ENCODE assay signal across 17 mouse cellular contexts in the genomic region with DNA sequence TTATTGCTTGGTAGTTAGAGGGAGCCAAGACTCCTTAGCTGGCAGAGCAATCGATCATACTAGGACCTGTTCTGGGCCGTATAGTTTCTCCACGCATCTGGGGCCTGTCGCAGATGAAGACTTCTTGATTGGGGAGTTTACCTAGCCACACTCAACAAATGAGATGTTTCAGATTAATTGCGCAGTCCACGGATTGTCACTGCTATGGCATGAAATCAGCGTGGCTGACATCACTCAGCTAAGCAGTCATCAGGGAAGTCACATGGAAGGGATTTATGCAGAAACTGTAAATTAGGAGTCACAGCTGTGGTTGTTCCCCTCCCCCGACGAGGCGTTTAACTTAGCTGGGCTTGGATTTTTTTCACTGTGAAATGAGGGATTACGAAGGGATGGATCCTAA.
DNase-seq lines count a peak whose midpoint lies in the region; ATAC-seq and TF ChIP-seq lines count a peak whose summit lies in the region.
"Had no signal": no experiment of that assay in that cellular context is flagged by ENCODE, and none has a peak within 500 bp of the region (broad histone marks: within the 10 kb centered on the region; RNA-seq: fewer than 3 reads in every experiment).

No protein-coding gene starts in this region.

- 76% methylated on average over 11 of the region's 11 CpGs for WGBS in lung, embryonic 14.5 days
- WGBS in forebrain, embryonic 12.5 days = 73% methylated on average over 11 of the region's 11 CpGs
- WGBS in hindbrain, embryonic 12.5 days = 73% methylated on average over 11 of the region's 11 CpGs
- 60% methylated on average over 11 of the region's 11 CpGs for WGBS in midbrain, postnatal 0 days

- no peak for TF ChIP-seq CTCF in lung, embryonic 14.5 days (IDR thresholded peaks at IDR 0.05; ENCODE audit: low read depth)
- no peak for TF ChIP-seq CTCF in midbrain, postnatal 0 days (IDR thresholded peaks at IDR 0.05)

- H3K4me3 ChIP-seq in lung, embryonic 14.5 days (ENCODE audit: low read depth, low read length) = no peak overlapping the region
- no peak overlapping the region for H3K4me3 ChIP-seq in forebrain, embryonic 12.5 days (replicated peaks)
- H3K4me3 ChIP-seq in hindbrain, embryonic 12.5 days = no peak overlapping the region
- H3K4me3 ChIP-seq in midbrain, postnatal 0 days (ENCODE audit: low read depth, low read length) = no peak overlapping the region
- H3K4me3 ChIP-seq: heart, embryonic 10.5 days; layer of hippocampus, adult 2 months; liver, embryonic 13.5 days; myocyte had no signal

- H3K4me2 ChIP-seq in lung, embryonic 14.5 days = no peak overlapping the region
- H3K4me2 ChIP-seq in forebrain, embryonic 12.5 days = no peak overlapping the region
- no peak overlapping the region for H3K4me2 ChIP-seq in hindbrain, embryonic 12.5 days (replicated peaks)
- no peak overlapping the region for H3K4me2 ChIP-seq in midbrain, postnatal 0 days (ENCODE audit: low read depth, low read length, poor library complexity, severe bottlenecking)
- H3K4me2 ChIP-seq: liver, embryonic 13.5 days had no signal

- H3K4me1 ChIP-seq in lung, embryonic 14.5 days (ENCODE audit: insufficient read depth) = no peaks in the 10 kb centered on the region
- H3K4me1 ChIP-seq in forebrain, embryonic 12.5 days = peaks cover 12% of the 10 kb centered on the region
- H3K4me1 ChIP-seq in hindbrain, embryonic 12.5 days = peaks cover 13% of the 10 kb centered on the region
- no peaks in the 10 kb centered on the region for H3K4me1 ChIP-seq in midbrain, postnatal 0 days (ENCODE audit: insufficient read depth, low read length)
- H3K4me1 ChIP-seq: liver, embryonic 13.5 days had no signal

- no peak overlapping the region for H3K27ac ChIP-seq in lung, embryonic 14.5 days (ENCODE audit: low read depth)
- no peak overlapping the region for H3K27ac ChIP-seq in forebrain, embryonic 12.5 days
- H3K27ac ChIP-seq in hindbrain, embryonic 12.5 days = peak overlapping the region; percentile 52; the same call in 1 of the 2 replicates
- no peak overlapping the region for H3K27ac ChIP-seq in midbrain, postnatal 0 days (ENCODE audit: low read depth, low read length)
- H3K27ac ChIP-seq: heart, embryonic 10.5 days; layer of hippocampus, adult 2 months; liver, embryonic 13.5 days had no signal

- no peaks in the 10 kb centered on the region for H3K36me3 ChIP-seq in lung, embryonic 14.5 days (ENCODE audit: insufficient read depth)
- no peaks in the 10 kb centered on the region for H3K36me3 ChIP-seq in forebrain, embryonic 12.5 days (replicated peaks)
- H3K36me3 ChIP-seq in hindbrain, embryonic 12.5 days = no peaks in the 10 kb centered on the region
- H3K36me3 ChIP-seq in midbrain, postnatal 0 days (ENCODE audit: insufficient read depth, low read length) = no peaks in the 10 kb centered on the region
- H3K36me3 ChIP-seq: heart, embryonic 10.5 days; liver, embryonic 13.5 days had no signal

- ATAC-seq in lung, embryonic 14.5 days (ENCODE audit: insufficient read depth) = no peak
- ATAC-seq in forebrain, embryonic 12.5 days (ENCODE audit: low FRiP score) = peak; percentile 49; the same call in 1 of the 2 replicates
- ATAC-seq in hindbrain, embryonic 12.5 days (ENCODE audit: low FRiP score) = peak; percentile 72
- ATAC-seq in midbrain, postnatal 0 days (ENCODE audit: low FRiP score) = no peak

- no peak overlapping the region for H3K9ac ChIP-seq in lung, embryonic 14.5 days
- H3K9ac ChIP-seq in forebrain, embryonic 12.5 days = no peak overlapping the region
- no peak overlapping the region for H3K9ac ChIP-seq in hindbrain, embryonic 12.5 days
- H3K9ac ChIP-seq in midbrain, postnatal 0 days (replicated peaks; ENCODE audit: low read length, poor library complexity, severe bottlenecking) = no peak overlapping the region
- H3K9ac ChIP-seq: liver, embryonic 13.5 days had no signal

- H3K9me3 ChIP-seq in lung, embryonic 14.5 days (ENCODE audit: low read depth, low read length) = no peaks in the 10 kb centered on the region
- no peaks in the 10 kb centered on the region for H3K9me3 ChIP-seq in forebrain, embryonic 12.5 days
- no peaks in the 10 kb centered on the region for H3K9me3 ChIP-seq in hindbrain, embryonic 12.5 days (replicated peaks)
- H3K9me3 ChIP-seq in midbrain, postnatal 0 days (ENCODE audit: low read length) = no peaks in the 10 kb centered on the region
- H3K9me3 ChIP-seq: heart, embryonic 10.5 days; liver, embryonic 13.5 days had no signal

- no peaks in the 10 kb centered on the region for H3K27me3 ChIP-seq in lung, embryonic 14.5 days (ENCODE audit: insufficient read depth, low read length)
- H3K27me3 ChIP-seq in forebrain, embryonic 12.5 days = no peaks in the 10 kb centered on the region
- H3K27me3 ChIP-seq in hindbrain, embryonic 12.5 days = no peaks in the 10 kb centered on the region
- H3K27me3 ChIP-seq in midbrain, postnatal 0 days (ENCODE audit: insufficient read depth, low read length) = no peaks in the 10 kb centered on the region
- H3K27me3 ChIP-seq: liver, embryonic 13.5 days had no signal

- peak; percentile 10 for DNase-seq in lung, embryonic 14.5 days
- DNase-seq in lung, postnatal 36 days = no peak
- DNase-seq in midbrain, postnatal 0 days (ENCODE audit: low spot score) = peak; percentile 31
- no peak for DNase-seq in thymus, postnatal 10 days (ENCODE audit: low spot score in 2 of 2)
- DNase-seq in left cerebral cortex, adult 11 months (ENCODE audit: low spot score) = no peak
- DNase-seq in liver = no peak
- DNase-seq: adrenal gland, postnatal 14 days; cerebellum, postnatal 14 days; gastrocnemius, postnatal 10 days; kidney, adult 2 months; liver, embryonic 13.5 days; right cerebral cortex, postnatal 25 days had no signal

Comparison
In these comparisons a context has a peak if more than half of its experiments do, and no peak if none do; other contexts are left out.
1. DNase-seq: peak in lung, embryonic 14.5 days (single experiment) and midbrain, postnatal 0 days (single experiment); none in lung, postnatal 36 days (single experiment), thymus, postnatal 10 days (0 of 2), left cerebral cortex, adult 11 months (single experiment) and liver (single experiment).
2. ATAC-seq: peak in forebrain, embryonic 12.5 days (single experiment) and hindbrain, embryonic 12.5 days (single experiment); none in lung, embryonic 14.5 days (single experiment) and midbrain, postnatal 0 days (single experiment).